Mouse (Mus musculus) embryonic fibroblast, embryonic 13.5 days (primary cell): ENCODE data around the gene C1qtnf3.

ENCODE experiments used
- CTCF ChIP-seq: IDR thresholded peaks from 2 replicates; pipeline ENCODE4 v1.5.1; 2011; ENCODE audit warnings: mild to moderate bottlenecking, control low read depth, low read length, moderate library complexity, borderline replicate concordance; ENCODE audit not compliant: insufficient read depth
- POLR2A ChIP-seq: IDR thresholded peaks from 2 replicates; pipeline ENCODE4 v1.6.1; 2011; ENCODE audit warnings: low read depth, mild to moderate bottlenecking, control low read depth, low read length, moderate library complexity

DNA sequence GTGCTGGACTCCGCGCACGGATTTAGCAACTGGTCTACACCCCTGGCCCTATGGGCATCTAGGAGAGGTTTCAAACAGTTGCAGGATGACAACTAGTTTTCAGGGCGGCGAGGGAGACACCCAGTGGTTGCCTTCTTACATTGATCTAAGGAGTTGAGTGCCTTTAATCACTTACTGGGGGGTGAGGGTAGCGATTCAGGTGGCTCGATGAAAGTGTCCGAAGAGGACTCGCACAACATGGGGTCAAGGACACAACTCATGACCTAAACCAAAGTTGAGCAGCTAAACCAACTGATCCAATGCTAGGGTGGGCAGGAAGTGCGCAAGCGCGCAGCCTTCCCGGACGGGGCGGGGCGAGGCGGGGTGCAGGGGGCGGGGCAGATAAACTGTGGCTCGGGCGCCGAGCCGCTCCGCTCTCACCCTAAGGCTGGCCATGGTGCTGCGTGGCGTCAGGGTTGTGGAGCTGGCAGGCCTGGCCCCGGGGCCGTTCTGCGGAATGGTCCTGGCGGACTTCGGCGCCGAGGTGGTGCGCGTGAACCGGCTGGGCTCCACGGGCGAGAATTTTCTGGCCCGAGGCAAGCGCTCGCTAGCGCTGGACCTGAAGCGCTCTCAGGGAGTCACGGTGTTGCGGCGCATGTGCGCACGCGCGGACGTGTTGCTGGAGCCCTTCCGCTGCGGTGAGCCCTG lies 29.4 kb downstream of the C1qtnf3 start, which contains the start of gene Amacr:
- TF ChIP-seq CTCF: no peak
- TF ChIP-seq POLR2A: peak; percentile 92; the same call in 1 of the 2 replicates
